In genomic region chr13:52275675-52276074, GRCm38 (mm10) we compare ENCODE assay signal across 8 mouse cellular contexts.
A peak's percentile ranks its signal among the peaks of the same experiment; 100 is the strongest.
DNase-seq lines count a peak whose midpoint lies in the region; ATAC-seq lines count a peak whose summit lies in the region.

No protein-coding gene starts in this region.

- H3K36me3 ChIP-seq in embryonic facial prominence, embryonic 10.5 days (replicated peaks), result no peaks in the 10 kb centered on the region
- H3K36me3 ChIP-seq in midbrain, embryonic 11.5 days (ENCODE audit: control insufficient read depth, insufficient read depth, low read length), result no peaks in the 10 kb centered on the region

- H3K27ac ChIP-seq in embryonic facial prominence, embryonic 10.5 days (replicated peaks), result no peak overlapping the region; the same call in 1 of the 2 replicates
- H3K27ac ChIP-seq in midbrain, embryonic 11.5 days (ENCODE audit: low read depth, low read length), result no peak overlapping the region

- ATAC-seq in midbrain, embryonic 11.5 days (ENCODE audit: low FRiP score), result peak; percentile 50; the same call in 1 of the 2 replicates

- H3K4me3 ChIP-seq in embryonic facial prominence, embryonic 10.5 days, result peak overlapping the region; percentile 32; the same call in 1 of the 2 replicates
- H3K4me3 ChIP-seq in midbrain, embryonic 11.5 days (ENCODE audit: low read depth, low read length), result no peak overlapping the region

- peak; percentile 64 for DNase-seq in heart, adult 11 months
- no peak for DNase-seq in heart, adult 9 months (ENCODE audit: low spot score in 2 of 2)
- peak; percentile 66 for DNase-seq in adrenal gland, postnatal 10 days
- peak; percentile 63 for DNase-seq in embryonic facial prominence, embryonic 10.5 days (ENCODE audit: low spot score)
- DNase-seq in heart, postnatal 4 days, result peak; percentile 68
- DNase-seq in left cerebral cortex, postnatal 25 days (ENCODE audit: low spot score in 2 of 2), result peak; percentile 49 to 77
- peak; percentile 93 for DNase-seq in midbrain, embryonic 11.5 days (ENCODE audit: low spot score, missing footprints)
- DNase-seq in spleen, postnatal 36 days (ENCODE audit: low spot score in 2 of 2), result peak; percentile 67 to 74

- peaks cover 3% of the 10 kb centered on the region; the same call in 1 of the 2 replicates for H3K27me3 ChIP-seq in embryonic facial prominence, embryonic 10.5 days (replicated peaks; ENCODE audit: low read depth, poor library complexity, severe bottlenecking)
- no peaks in the 10 kb centered on the region; the same call in 1 of the 2 replicates for H3K27me3 ChIP-seq in midbrain, embryonic 11.5 days (ENCODE audit: control insufficient read depth, insufficient read depth, low read length)

- H3K4me2 ChIP-seq in midbrain, embryonic 11.5 days, result no peak overlapping the region

- intact Hi-C loops in left cerebral cortex, postnatal 25 days (cut with DNase I), result loop anchor here (1.0 kb wide), 2 partner anchors 170 to 255 kb away; no protein-coding TSS in a partner anchor

- no peak overlapping the region for H3K9ac ChIP-seq in midbrain, embryonic 11.5 days (ENCODE audit: low read length)

- 14% methylated on average over 8 of the region's 8 CpGs for WGBS in embryonic facial prominence, embryonic 10.5 days
- WGBS in midbrain, embryonic 11.5 days, result 11% methylated on average over 8 of the region's 8 CpGs

- H3K4me1 ChIP-seq in embryonic facial prominence, embryonic 10.5 days, result peaks cover 5% of the 10 kb centered on the region; the same call in 1 of the 2 replicates
- H3K4me1 ChIP-seq in midbrain, embryonic 11.5 days (ENCODE audit: control insufficient read depth, insufficient read depth, low read length), result no peaks in the 10 kb centered on the region

- H3K9me3 ChIP-seq in embryonic facial prominence, embryonic 10.5 days, result no peaks in the 10 kb centered on the region
- H3K9me3 ChIP-seq in midbrain, embryonic 11.5 days (ENCODE audit: control insufficient read depth, low read length), result no peaks in the 10 kb centered on the region

Comparison
In these comparisons a context has a peak if more than half of its experiments do, and no peak if none do; other contexts are left out.
1. DNase-seq: peak in heart, adult 11 months (single experiment), adrenal gland, postnatal 10 days (single experiment), embryonic facial prominence, embryonic 10.5 days (single experiment), heart, postnatal 4 days (single experiment), left cerebral cortex, postnatal 25 days (2 of 2), midbrain, embryonic 11.5 days (single experiment) and spleen, postnatal 36 days (2 of 2); none in heart, adult 9 months (0 of 2).